Mouse (Mus musculus) thymus, postnatal 10 days (tissue): ENCODE measurements around the gene Nup62.
"Not testable (repeated sequence)": the region's sequence is repeated elsewhere in the genome, so short reads cannot be mapped to it uniquely, and the experiment has no call there.

Experiments used
- DNase-seq, 2 experiments: peaks; one replicate each; pipeline ENCODE4 v3.0.0; 2021; ENCODE audit warnings: low spot score in 2 of 2

Gene Nup62

GRCm38 (mm10) chr7:44863982-44864494, 48.1 kb downstream of the Nup62 start:
- no peak for DNase-seq

GRCm38 (mm10) chr7:44864595-44865542, 49.0 kb downstream of the Nup62 start:
- DNase-seq = no peak

- DNase-seq = no peak
Observed at GRCm38 (mm10) chr7:44866276-44867009, 50.6 kb downstream of the Nup62 start.

GRCm38 (mm10) chr7:44867010-44867702, 51.3 kb downstream of the Nup62 start:
- no peak for DNase-seq

GRCm38 (mm10) chr7:44867802-44868201, 51.9 kb downstream of the Nup62 start:
- no peak for DNase-seq

- no peak for DNase-seq
Observed at GRCm38 (mm10) chr7:44868465-44868864, 52.6 kb downstream of the Nup62 start.

- peak; percentile 45 to 47 for DNase-seq
Observed at GRCm38 (mm10) chr7:44868919-44869696, 53.2 kb downstream of the Nup62 start.

- DNase-seq = peak; percentile 78 to 84
Observed at GRCm38 (mm10) chr7:44869697-44870528, 54.0 kb downstream of the Nup62 start, which contains the start of gene Ptov1. Gene Ptov1 (minus strand): TSS chr7:44869788.

- DNase-seq = no peak
Observed at GRCm38 (mm10) chr7:44870614-44871013, 54.7 kb downstream of the Nup62 start.

- DNase-seq = no peak
Observed at GRCm38 (mm10) chr7:44871181-44871580, 55.3 kb downstream of the Nup62 start.

GRCm38 (mm10) chr7:44871774-44872173, 55.9 kb downstream of the Nup62 start:
- not testable (repeated sequence) for DNase-seq

- DNase-seq = no peak
Observed at GRCm38 (mm10) chr7:44877833-44878232, 61.9 kb downstream of the Nup62 start.
